Mouse (Mus musculus) MEL (cell line): ENCODE data around the gene Arl4d. TPM values are rescaled to one million over a fixed set of nuclear protein-coding genes. Genes with fewer than 3 reads are reported as not detected.

Experiments used
- DNase-seq: peaks from one replicate; pipeline ENCODE4 v3.0.0; 2011; ENCODE audit warnings: low read depth, low spot score
- H3K27ac ChIP-seq: 2 replicates; pipeline ENCODE4 v1.5.1; 2012; ENCODE audit warnings: low read depth, mild to moderate bottlenecking, control low read depth, low read length, moderate library complexity; ENCODE audit not compliant: control insufficient read depth
- H3K27me3 ChIP-seq, 2 experiments: fragments of 150-350 bp in 1 of 2; sonication (generic) in 1 of 2; 2 replicates each; pipeline ENCODE4 v1.6.1; 2012; ENCODE audit warnings: low read length in 2 of 2, mild to moderate bottlenecking in 2 of 2, improper control_type of control experiment in 1 of 2, moderate library complexity in 1 of 2; ENCODE audit not compliant: insufficient read depth in 2 of 2, control insufficient read depth in 1 of 2
- H3K36me3 ChIP-seq, 2 experiments: 2 replicates each; pipeline ENCODE4 v1.6.1; 2012 to 2014; ENCODE audit warnings: low read length in 2 of 2, improper control_type of control experiment in 1 of 2, inconsistent platforms in 1 of 2, mild to moderate bottlenecking in 1 of 2; ENCODE audit not compliant: insufficient read depth in 2 of 2, control insufficient read depth in 1 of 2
- H3K4me1 ChIP-seq, 2 experiments: fragments of 150-350 bp in 1 of 2; sonication (generic) in 1 of 2; 2 replicates each; pipeline ENCODE4 v1.6.1; 2012; ENCODE audit warnings: low read length in 2 of 2, improper control_type of control experiment in 1 of 2, mild to moderate bottlenecking in 1 of 2; ENCODE audit not compliant: insufficient read depth in 2 of 2, control insufficient read depth in 1 of 2
- H3K4me3 ChIP-seq, 2 experiments: fragments of 150-350 bp in 1 of 2; sonication (generic) in 1 of 2; 2 replicates each; pipeline ENCODE4 v1.5.1; 2012; ENCODE audit warnings: low read depth in 2 of 2, low read length in 2 of 2, mild to moderate bottlenecking in 2 of 2, moderate library complexity in 2 of 2, control low read depth in 1 of 2, improper control_type of control experiment in 1 of 2; ENCODE audit not compliant: control insufficient read depth in 1 of 2, insufficient read depth in 1 of 2
- H3K79me2 ChIP-seq: 2 replicates; pipeline ENCODE4 v1.6.1; 2012; ENCODE audit warnings: mild to moderate bottlenecking, low read length, moderate library complexity; ENCODE audit not compliant: control insufficient read depth, poor library complexity, insufficient read depth
- H3K9ac ChIP-seq: 2 replicates; pipeline ENCODE4 v1.6.1; 2012; ENCODE audit warnings: low read depth, mild to moderate bottlenecking, control low read depth, low read length, moderate library complexity; ENCODE audit not compliant: control insufficient read depth, poor library complexity, severe bottlenecking
- H3K9me3 ChIP-seq: fragments of 150-350 bp; sonication (generic); replicated peaks from 2 replicates; pipeline ENCODE4 v1.6.1; 2012; ENCODE audit warnings: mild to moderate bottlenecking, low read length, improper control_type of control experiment, moderate library complexity; ENCODE audit not compliant: insufficient read depth
- BHLHE40 ChIP-seq: IDR thresholded peaks from 2 replicates; pipeline ENCODE4 v1.6.1; 2012; ENCODE audit warnings: low read depth, mild to moderate bottlenecking, inconsistent platforms, low read length, improper control_type of control experiment, borderline replicate concordance
- CTCF ChIP-seq, 3 experiments: IDR thresholded peaks in 2 of 3; conservative IDR thresholded peaks in 1 of 3; 2 replicates each; pipeline ENCODE4 v1.5.1; 2011 to 2012; ENCODE audit warnings: low read length in 3 of 3, low read depth in 2 of 3, mild to moderate bottlenecking in 2 of 3, improper control_type of control experiment in 1 of 3, inconsistent platforms in 1 of 3, mixed read lengths in 1 of 3, moderate library complexity in 1 of 3; ENCODE audit not compliant: control insufficient read depth in 1 of 3, insufficient read depth in 1 of 3, poor library complexity in 1 of 3, severe bottlenecking in 1 of 3
- E2F4 ChIP-seq: IDR thresholded peaks from 2 replicates; pipeline ENCODE4 v1.6.1; 2011; ENCODE audit warnings: low read depth, low read length, improper control_type of control experiment, borderline replicate concordance
- GABPA ChIP-seq: IDR thresholded peaks from 2 replicates; pipeline ENCODE4 v1.6.1; 2012; ENCODE audit warnings: low read depth, mild to moderate bottlenecking, inconsistent platforms, low read length, improper control_type of control experiment, moderate library complexity
- HCFC1 ChIP-seq: IDR thresholded peaks from 2 replicates; pipeline ENCODE4 v1.6.1; 2012; ENCODE audit warnings: low read depth, mild to moderate bottlenecking, inconsistent platforms, low read length, improper control_type of control experiment, moderate library complexity
- JUND ChIP-seq: IDR thresholded peaks from 2 replicates; pipeline ENCODE4 v1.6.1; 2011; ENCODE audit warnings: low read depth, mild to moderate bottlenecking, improper control_type of control experiment, low read length
- MAFK ChIP-seq: IDR thresholded peaks from 2 replicates; pipeline ENCODE4 v1.6.1; 2011; ENCODE audit warnings: low read depth, mild to moderate bottlenecking, low read length, improper control_type of control experiment, borderline replicate concordance
- MEF2A ChIP-seq: IDR thresholded peaks from 2 replicates; pipeline ENCODE4 v1.6.1; 2014; ENCODE audit warnings: low read depth, mild to moderate bottlenecking, inconsistent platforms, low read length, improper control_type of control experiment; ENCODE audit not compliant: poor library complexity, insufficient replicate concordance, severe bottlenecking; ENCODE audit errors: extremely low read depth
- MXI1 ChIP-seq: IDR thresholded peaks from 2 replicates; pipeline ENCODE4 v1.6.1; 2011; ENCODE audit warnings: mild to moderate bottlenecking, low read depth, low read length, improper control_type of control experiment
- NELFE ChIP-seq: IDR thresholded peaks from 2 replicates; pipeline ENCODE4 v1.6.1; 2011; ENCODE audit warnings: low read depth, low read length, improper control_type of control experiment
- POLR2A ChIP-seq, 2 experiments: IDR thresholded peaks; 2 replicates each; pipeline ENCODE4 v1.6.1; 2011 to 2012; ENCODE audit warnings: low read length in 2 of 2, mild to moderate bottlenecking in 2 of 2, control low read depth in 1 of 2, improper control_type of control experiment in 1 of 2, low read depth in 1 of 2, moderate library complexity in 1 of 2; ENCODE audit not compliant: control insufficient read depth in 1 of 2, insufficient read depth in 1 of 2, poor library complexity in 1 of 2
- POLR2AphosphoS2 ChIP-seq: IDR thresholded peaks from 2 replicates; pipeline ENCODE4 v1.6.1; 2011; ENCODE audit warnings: low read length, improper control_type of control experiment
- RAD21 ChIP-seq: IDR thresholded peaks from 2 replicates; pipeline ENCODE4 v1.6.1; 2011; ENCODE audit warnings: mild to moderate bottlenecking, low read depth, low read length, improper control_type of control experiment
- SIN3A ChIP-seq: IDR thresholded peaks from 2 replicates; pipeline ENCODE4 v1.6.1; 2012; ENCODE audit warnings: low read length, improper control_type of control experiment, inconsistent platforms
- SMC3 ChIP-seq: IDR thresholded peaks from 2 replicates; pipeline ENCODE4 v1.6.1; 2011; ENCODE audit warnings: low read depth, low read length, improper control_type of control experiment
- TBP ChIP-seq: IDR thresholded peaks from 2 replicates; pipeline ENCODE4 v1.8.0; 2011; ENCODE audit warnings: low read depth, low read length, improper control_type of control experiment
- UBTF ChIP-seq: IDR thresholded peaks from 2 replicates; pipeline ENCODE4 v1.6.1; 2012; ENCODE audit warnings: low read depth, mild to moderate bottlenecking, inconsistent platforms, low read length, improper control_type of control experiment, moderate library complexity, borderline replicate concordance; ENCODE audit not compliant: insufficient read depth
- polyA plus RNA-seq, 2 experiments: library from polyadenylated mRNA; stranded (reverse) in 1 of 2; unstranded in 1 of 2; fragments of >175 nt in 1 of 2; fragments of >200 nt in 1 of 2; gene quantifications; 2 replicates each; pipeline versions ENCODE4 v1.2.1 to v1.2.4; 2012; ENCODE audit warnings: low replicate concordance in 2 of 2, low read depth in 1 of 2; ENCODE audit not compliant: insufficient read length in 2 of 2, insufficient read depth in 1 of 2, missing spikeins in 1 of 2
- total RNA-seq: library from RNA; depleted of rRNA; stranded (reverse); fragments of 300-350 nt; gene quantifications from 2 replicates; pipeline ENCODE4 v1.2.3, GENCODE M21; 2012

The Arl4d gene
- total and polyA plus RNA-seq, 3 experiments = 0.17 to 0.23 TPM; not detected in 1

DNA sequence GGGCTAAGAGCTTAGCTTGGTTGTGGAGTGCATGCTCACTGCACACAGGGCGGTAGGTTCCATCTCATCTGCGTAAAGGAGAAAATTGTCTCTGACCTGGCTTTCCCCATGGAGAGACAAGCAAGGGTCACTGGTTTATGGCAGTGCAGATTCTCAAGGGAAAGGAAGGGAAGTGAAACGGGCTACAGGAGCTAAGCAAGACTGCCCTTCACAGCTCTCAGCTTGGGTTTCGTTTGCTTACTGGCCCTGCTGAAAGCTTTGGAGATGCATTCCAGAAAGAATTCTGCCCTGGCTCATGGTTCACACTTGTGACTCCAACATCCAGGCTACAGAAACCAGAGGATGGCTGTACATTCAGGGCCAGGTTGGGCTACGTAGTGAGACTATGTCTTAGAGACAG, 13.4 kb downstream of the Arl4d start:
- H3K79me2 ChIP-seq = no peaks in the 10 kb centered on the region
- no peak overlapping the region for H3K27ac ChIP-seq
- H3K4me3 ChIP-seq = no peak overlapping the region
- H3K36me3 ChIP-seq = no peaks in the 10 kb centered on the region
- no peaks in the 10 kb centered on the region for H3K4me1 ChIP-seq
- no peak overlapping the region for H3K9ac ChIP-seq
- peaks cover 4 to 7% of the 10 kb centered on the region in 2 experiments; a peak in 3 of 4 replicates for H3K27me3 ChIP-seq
- no peaks in the 10 kb centered on the region for H3K9me3 ChIP-seq
- no peak for DNase-seq
- TF ChIP-seq TBP (no peak), MXI1 (no peak), POLR2A (IDR thresholded peaks at IDR 0.05; ENCODE audit: control insufficient read depth in 1 of 2, insufficient read depth in 1 of 2, low read depth in 1 of 2, low read length in 2 of 2, poor library complexity in 1 of 2) (no peak), POLR2AphosphoS2 (no peak), SMC3 (no peak), CTCF (IDR thresholded peaks at IDR 0.05 in 2 of 3, conservative IDR thresholded peaks at IDR 0.05 in 1 of 3; ENCODE audit: control insufficient read depth in 1 of 3, insufficient read depth in 1 of 3, low read depth in 2 of 3, low read length in 3 of 3, poor library complexity in 1 of 3, severe bottlenecking in 1 of 3) (no peak), NELFE (no peak), GABPA (no peak), SIN3A (no peak), RAD21 (no peak), MAFK (no peak), E2F4 (no peak), HCFC1 (no peak), JUND (no peak), BHLHE40 (no peak), UBTF (no peak)

DNA sequence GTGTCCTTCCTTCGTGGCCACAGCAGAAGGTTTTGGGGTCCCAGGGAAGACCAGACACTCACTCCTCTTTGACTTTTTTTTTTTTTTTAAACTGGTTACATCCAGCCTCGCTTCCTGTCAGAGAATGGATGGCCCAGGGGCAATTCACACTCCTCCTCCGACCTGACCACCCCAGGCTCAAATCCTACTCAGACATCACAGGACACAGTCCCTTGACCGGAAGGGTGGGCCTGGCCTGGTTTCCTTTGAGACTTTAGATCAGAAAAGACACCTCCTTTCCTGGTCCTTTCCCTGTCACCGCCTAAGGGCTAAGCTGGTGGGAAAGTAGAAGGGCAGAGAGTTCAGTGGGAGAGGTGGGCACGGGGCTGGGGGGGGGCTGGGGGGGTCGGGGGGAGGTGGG, 14.6 kb downstream of the Arl4d start:
- Histone ChIP-seq H3K9me3 (no peaks in the 10 kb centered on the region), H3K79me2 (no peaks in the 10 kb centered on the region), H3K4me3 (no peak overlapping the region), H3K9ac (no peak overlapping the region), H3K4me1 (no peaks in the 10 kb centered on the region), H3K27me3 (peaks cover 4 to 10% of the 10 kb centered on the region in 2 experiments; a peak in 3 of 4 replicates), H3K36me3 (no peaks in the 10 kb centered on the region), H3K27ac (no peak overlapping the region)
- TF ChIP-seq E2F4 (no peak), POLR2AphosphoS2 (no peak), MEF2A (no peak), UBTF (no peak)
- no peak for DNase-seq
